Mouse (Mus musculus): ENCODE measurements at regions not wholly inside any gene's neighbourhood (a gene's known extent, or its start where the extent isn't known, plus 50 kb on each side); places are given as distances from the start of the nearest gene placed in this dataset.
"Not testable (repeated sequence)": the region's sequence is repeated elsewhere in the genome, so short reads cannot be mapped to it uniquely, and the experiment has no call there.

DNA sequence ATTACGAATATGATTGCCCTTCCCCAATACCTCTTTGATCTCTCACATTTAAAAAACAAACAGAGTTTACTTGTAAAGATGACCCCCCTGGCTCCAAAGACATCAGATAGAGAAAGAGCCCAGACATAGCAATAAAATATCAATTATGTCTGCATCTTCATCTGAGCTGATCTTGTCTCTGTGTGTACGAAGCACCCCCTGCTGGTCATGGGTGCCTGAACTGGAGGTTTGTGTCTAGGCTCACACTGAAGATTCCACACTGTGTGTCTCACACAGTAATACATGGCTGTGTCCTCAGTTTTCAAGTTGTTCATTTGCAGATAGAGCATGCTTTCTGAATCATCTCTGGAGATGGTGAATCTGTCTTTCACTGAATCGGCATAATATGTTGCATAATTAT lies 935.0 kb downstream of the Adam6a start:
- Histone ChIP-seq H3K9me3 (replicated peaks; ENCODE audit: insufficient read depth, low read length) (no peaks in the 10 kb centered on the region), H3K4me1 (ENCODE audit: control insufficient read depth in 1 of 2, insufficient read depth in 2 of 2, low read length in 2 of 2) (no peaks in the 10 kb centered on the region), H3K27ac (ENCODE audit: control insufficient read depth, low read depth, low read length) (no peak overlapping the region), H3K9ac (ENCODE audit: control insufficient read depth, low read depth, low read length, poor library complexity, severe bottlenecking) (no peak overlapping the region), H3K36me3 (ENCODE audit: control insufficient read depth in 1 of 2, insufficient read depth in 2 of 2, low read length in 2 of 2) (no peaks in the 10 kb centered on the region), H3K27me3 (ENCODE audit: control insufficient read depth in 1 of 2, insufficient read depth in 2 of 2, low read length in 2 of 2) (no peaks in the 10 kb centered on the region), H3K79me2 (ENCODE audit: control insufficient read depth, insufficient read depth, low read length, poor library complexity) (no peaks in the 10 kb centered on the region), H3K4me3 (ENCODE audit: control insufficient read depth in 1 of 2, insufficient read depth in 1 of 2, low read depth in 2 of 2, low read length in 2 of 2) (no peak overlapping the region)
- no peak for DNase-seq (ENCODE audit: low read depth, low spot score)
- TF ChIP-seq ZKSCAN1 (IDR thresholded peaks at IDR 0.05; ENCODE audit: low read depth, low read length): no peak
- no peak for TF ChIP-seq SIN3A (IDR thresholded peaks at IDR 0.05; ENCODE audit: low read length)
- TF ChIP-seq HCFC1 (IDR thresholded peaks at IDR 0.05; ENCODE audit: low read depth, low read length): no peak
- no peak for TF ChIP-seq CTCF (IDR thresholded peaks at IDR 0.05 in 2 of 3, conservative IDR thresholded peaks at IDR 0.05 in 1 of 3; ENCODE audit: control insufficient read depth in 1 of 3, insufficient read depth in 1 of 3, low read depth in 2 of 3, low read length in 3 of 3, poor library complexity in 1 of 3, severe bottlenecking in 1 of 3)

- H3K4me1 ChIP-seq (ENCODE audit: control insufficient read depth in 1 of 2, insufficient read depth in 2 of 2, low read length in 2 of 2); H3K79me2 ChIP-seq (ENCODE audit: control insufficient read depth, insufficient read depth, low read length, poor library complexity); H3K36me3 ChIP-seq (ENCODE audit: control insufficient read depth in 1 of 2, insufficient read depth in 2 of 2, low read length in 2 of 2); DNase-seq (ENCODE audit: low read depth, low spot score); H3K9ac ChIP-seq (ENCODE audit: control insufficient read depth, low read depth, low read length, poor library complexity, severe bottlenecking); H3K27me3 ChIP-seq (ENCODE audit: control insufficient read depth in 1 of 2, insufficient read depth in 2 of 2, low read length in 2 of 2); H3K27ac ChIP-seq (ENCODE audit: control insufficient read depth, low read depth, low read length); H3K9me3 ChIP-seq (replicated peaks; ENCODE audit: insufficient read depth, low read length); H3K4me3 ChIP-seq (ENCODE audit: control insufficient read depth in 1 of 2, insufficient read depth in 1 of 2, low read depth in 2 of 2, low read length in 2 of 2): not testable (repeated sequence)
Measured at GRCm38 (mm10) chr12:114493500-114494031, 949.9 kb downstream of the Adam6a start.

GRCm38 (mm10) chr12:114495741-114496140 lies 952.0 kb downstream of the Adam6a start:
- peak; percentile 32 for DNase-seq (ENCODE audit: low read depth, low spot score)
- no peaks in the 10 kb centered on the region for H3K36me3 ChIP-seq (ENCODE audit: control insufficient read depth in 1 of 2, insufficient read depth in 2 of 2, low read length in 2 of 2)
- no peaks in the 10 kb centered on the region for H3K4me1 ChIP-seq (ENCODE audit: control insufficient read depth in 1 of 2, insufficient read depth in 2 of 2, low read length in 2 of 2)

DNA sequence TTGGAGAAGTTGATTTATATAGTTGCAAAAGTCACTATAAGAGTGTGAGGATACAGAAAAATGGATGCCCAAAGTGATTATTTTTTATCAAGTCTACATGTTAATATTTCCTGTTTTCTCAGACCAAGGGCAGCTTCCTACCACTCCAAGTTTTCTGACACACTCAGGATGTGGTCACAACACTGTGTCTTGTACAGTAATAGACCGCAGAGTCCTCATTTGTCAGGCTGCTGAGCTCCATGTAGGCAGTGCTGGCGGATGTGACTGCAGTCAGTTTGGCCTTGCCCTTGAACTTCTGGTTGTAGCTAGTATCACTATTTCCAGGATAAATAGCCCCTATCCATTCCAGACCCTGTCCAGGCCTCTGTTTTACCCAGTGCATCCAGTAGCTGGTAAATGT lies 969.4 kb downstream of the Adam6a start:
- Histone ChIP-seq H3K9me3 (replicated peaks; ENCODE audit: insufficient read depth, low read length) (no peaks in the 10 kb centered on the region), H3K79me2 (ENCODE audit: control insufficient read depth, insufficient read depth, low read length, poor library complexity) (no peaks in the 10 kb centered on the region), H3K27ac (ENCODE audit: control insufficient read depth, low read depth, low read length) (no peak overlapping the region), H3K36me3 (ENCODE audit: control insufficient read depth in 1 of 2, insufficient read depth in 2 of 2, low read length in 2 of 2) (no peaks in the 10 kb centered on the region), H3K27me3 (ENCODE audit: control insufficient read depth in 1 of 2, insufficient read depth in 2 of 2, low read length in 2 of 2) (no peaks in the 10 kb centered on the region), H3K4me1 (ENCODE audit: control insufficient read depth in 1 of 2, insufficient read depth in 2 of 2, low read length in 2 of 2) (no peaks in the 10 kb centered on the region), H3K4me3 (ENCODE audit: control insufficient read depth in 1 of 2, insufficient read depth in 1 of 2, low read depth in 2 of 2, low read length in 2 of 2) (no peak overlapping the region), H3K9ac (ENCODE audit: control insufficient read depth, low read depth, low read length, poor library complexity, severe bottlenecking) (no peak overlapping the region)
- TF ChIP-seq EP300 (IDR thresholded peaks at IDR 0.05; ENCODE audit: low read depth in 1 of 2, low read length in 2 of 2): no peak
- TF ChIP-seq MAX (IDR thresholded peaks at IDR 0.05; ENCODE audit: low read length): no peak
- TF ChIP-seq POLR2AphosphoS2 (IDR thresholded peaks at IDR 0.05; ENCODE audit: low read length): no peak
- TF ChIP-seq TCF12 (IDR thresholded peaks at IDR 0.05; ENCODE audit: low read depth, low read length): no peak
- no peak for TF ChIP-seq MEF2A (IDR thresholded peaks at IDR 0.05; ENCODE audit: extremely low read depth, insufficient replicate concordance, low read depth, low read length, poor library complexity, severe bottlenecking)
- no peak for TF ChIP-seq MAFK (IDR thresholded peaks at IDR 0.05; ENCODE audit: borderline replicate concordance, low read depth, low read length)
- no peak for TF ChIP-seq SMC3 (IDR thresholded peaks at IDR 0.05; ENCODE audit: low read depth, low read length)
- DNase-seq (ENCODE audit: low read depth, low spot score): no peak

More at GRCm38 (mm10) chr12:114495741-114496140, 952.0 kb downstream of the Adam6a start:
- no peak for TF ChIP-seq NRF1 (IDR thresholded peaks at IDR 0.05; ENCODE audit: insufficient read depth, low read depth, low read length, poor library complexity, severe bottlenecking)
- TF ChIP-seq CTCF (IDR thresholded peaks at IDR 0.05 in 2 of 3, conservative IDR thresholded peaks at IDR 0.05 in 1 of 3; ENCODE audit: control insufficient read depth in 1 of 3, insufficient read depth in 1 of 3, low read depth in 2 of 3, low read length in 3 of 3, poor library complexity in 1 of 3, severe bottlenecking in 1 of 3): peak; percentile 31 to 35 (median 35)
- peak; percentile 28 for TF ChIP-seq RAD21 (IDR thresholded peaks at IDR 0.05; ENCODE audit: low read depth, low read length)
- TF ChIP-seq SIN3A (IDR thresholded peaks at IDR 0.05; ENCODE audit: low read length): no peak
- Histone ChIP-seq H3K27me3 (ENCODE audit: control insufficient read depth in 1 of 2, insufficient read depth in 2 of 2, low read length in 2 of 2) (no peaks in the 10 kb centered on the region), H3K27ac (ENCODE audit: control insufficient read depth, low read depth, low read length) (no peak overlapping the region), H3K4me3 (ENCODE audit: control insufficient read depth in 1 of 2, insufficient read depth in 1 of 2, low read depth in 2 of 2, low read length in 2 of 2) (no peak overlapping the region), H3K9ac (ENCODE audit: control insufficient read depth, low read depth, low read length, poor library complexity, severe bottlenecking) (no peak overlapping the region), H3K79me2 (ENCODE audit: control insufficient read depth, insufficient read depth, low read length, poor library complexity) (no peaks in the 10 kb centered on the region), H3K9me3 (replicated peaks; ENCODE audit: insufficient read depth, low read length) (no peaks in the 10 kb centered on the region)

GRCm38 (mm10) chr12:114542094-114542493 lies 998.4 kb downstream of the Adam6a start:
- H3K27me3 ChIP-seq (ENCODE audit: control insufficient read depth in 1 of 2, insufficient read depth in 2 of 2, low read length in 2 of 2); H3K36me3 ChIP-seq (ENCODE audit: control insufficient read depth in 1 of 2, insufficient read depth in 2 of 2, low read length in 2 of 2); H3K4me3 ChIP-seq (ENCODE audit: control insufficient read depth in 1 of 2, insufficient read depth in 1 of 2, low read depth in 2 of 2, low read length in 2 of 2); H3K9ac ChIP-seq (ENCODE audit: control insufficient read depth, low read depth, low read length, poor library complexity, severe bottlenecking); H3K4me1 ChIP-seq (ENCODE audit: control insufficient read depth in 1 of 2, insufficient read depth in 2 of 2, low read length in 2 of 2); H3K27ac ChIP-seq (ENCODE audit: control insufficient read depth, low read depth, low read length); H3K79me2 ChIP-seq (ENCODE audit: control insufficient read depth, insufficient read depth, low read length, poor library complexity); H3K9me3 ChIP-seq (replicated peaks; ENCODE audit: insufficient read depth, low read length): not testable (repeated sequence)
- peak; percentile 14 for DNase-seq (ENCODE audit: low read depth, low spot score)
